ENCODE assay signal across 8 mouse cellular contexts in the genomic region with DNA sequence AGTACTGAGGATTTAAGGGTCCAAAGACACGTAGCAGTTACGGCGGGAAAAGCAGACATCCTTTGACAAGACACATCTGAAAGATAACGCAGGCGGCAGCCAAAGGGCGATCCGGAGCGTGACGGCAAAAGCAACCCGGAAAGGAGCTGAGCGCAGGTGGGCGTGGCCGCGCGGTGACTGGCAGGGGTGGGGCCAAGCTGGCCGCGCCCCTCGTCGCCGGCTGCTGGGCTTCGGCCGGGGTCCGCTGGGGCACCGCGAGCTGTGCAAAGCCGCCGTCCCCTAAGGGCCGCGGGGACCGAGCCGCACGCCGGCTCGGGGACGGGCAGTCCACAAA. TPM values are rescaled to one million over a fixed set of nuclear protein-coding genes. Genes with fewer than 3 reads are reported as not detected.
DNase-seq lines count a peak whose midpoint lies in the region; ATAC-seq lines count a peak whose summit lies in the region.

A gene (plus strand): TSS at position 179 of the 334 bp plus-strand sequence.

- H3K4me1 ChIP-seq in hindbrain, embryonic 14.5 days (replicated peaks; ENCODE audit: control insufficient read depth, insufficient read depth, low read length), result peaks cover 8% of the 10 kb centered on the region

- H3K36me3 ChIP-seq in hindbrain, embryonic 14.5 days (replicated peaks; ENCODE audit: control insufficient read depth, insufficient read depth), result peaks cover 21% of the 10 kb centered on the region

- peak within 1 kb of the TSS; percentile 34 for H3K27ac ChIP-seq in hindbrain, embryonic 14.5 days

- H3K4me2 ChIP-seq in hindbrain, embryonic 14.5 days (replicated peaks), result peak within 1 kb of the TSS; percentile 89

- peak within 1 kb of the TSS; percentile 60 for H3K4me3 ChIP-seq in hindbrain, embryonic 14.5 days (replicated peaks; ENCODE audit: low read length)

- DNase-seq in R1 (ENCODE audit: low read depth, low spot score), result peak; percentile 90
- peak; percentile 91 to 95 for DNase-seq in cerebellum, postnatal 25 days
- DNase-seq in frontal cortex, postnatal 36 days (ENCODE audit: low spot score in 2 of 2), result peak; percentile 81 to 82
- DNase-seq in hindbrain, embryonic 14.5 days (ENCODE audit: low spot score), result peak; percentile 84
- peak; percentile 84 to 85 for DNase-seq in layer of hippocampus, postnatal 36 days
- peak; percentile 90 for DNase-seq in lung, postnatal 25 days (ENCODE audit: low spot score)
- peak; percentile 54 for DNase-seq in retina, adult 2 months (ENCODE audit: low read depth, low spot score)
- DNase-seq in thymus, postnatal 36 days, result peak; percentile 93

- H3K27me3 ChIP-seq in hindbrain, embryonic 14.5 days (ENCODE audit: control insufficient read depth, insufficient read depth, low read length), result no peaks in the 10 kb centered on the region

- H3K9me3 ChIP-seq in hindbrain, embryonic 14.5 days (ENCODE audit: control insufficient read depth, low read length), result no peaks in the 10 kb centered on the region

- peak within 1 kb of the TSS; percentile 69 for H3K9ac ChIP-seq in hindbrain, embryonic 14.5 days

- peak; percentile 90 for ATAC-seq in hindbrain, embryonic 14.5 days (ENCODE audit: low FRiP score)

- under 1% methylated on average over 35 of the region's 35 CpGs for WGBS in hindbrain, embryonic 14.5 days

RNA-seq across cellular contexts. Expression of the gene that starts here (rescaled TPM):
- 29.2 and 30.8 TPM in 2 replicates for polyA plus RNA-seq in hindbrain, embryonic 14.5 days (2014; fragmentation: Nextera tagmentation; extraction: Ambion mirVana)
- total RNA-seq in layer of hippocampus, postnatal 36 days (2021), result 10 to 100 TPM; 26.4 to 29.6 TPM

Comparison
In these comparisons a context has a peak if more than half of its experiments do, and no peak if none do; other contexts are left out.
1. Peak in every context shown above with its lines: DNase-seq, ATAC-seq, H3K4me3 ChIP-seq and H3K27ac ChIP-seq.